Mouse (Mus musculus) intestine, embryonic 14.5 days (tissue): ENCODE results near the gene Gm26620. TPM values are rescaled to one million over a fixed set of nuclear protein-coding genes. Genes with fewer than 3 reads are reported as not detected.

Experiments
- ATAC-seq: fragments of 200-750 bp; cut with Nextera tagmentation; replicated peaks from 2 replicates; pipeline ENCODE4 v1.8.0; 2017; ENCODE audit warnings: low read depth, moderate number of reproducible peaks, moderate TSS enrichment, moderate library complexity; ENCODE audit not compliant: low FRiP score, low TSS enrichment
- DNase-seq: peaks from one replicate; pipeline ENCODE4 v3.0.0-alpha.2; 2018; ENCODE audit warnings: low spot score
- H3K27ac ChIP-seq: fragments of 300-500 bp; sonication (generic); 2 replicates; pipeline ENCODE4 v1.5.1; 2014; ENCODE audit warnings: low read depth, mild to moderate bottlenecking, control low read depth
- H3K27me3 ChIP-seq: fragments of 300-500 bp; sonication (generic); replicated peaks from 2 replicates; pipeline ENCODE4 v1.6.1; 2014; ENCODE audit warnings: low read length, control low read depth; ENCODE audit not compliant: control insufficient read depth, insufficient read depth
- H3K36me3 ChIP-seq: fragments of 300-500 bp; sonication (generic); 2 replicates; pipeline ENCODE4 v1.6.1; 2014; ENCODE audit warnings: low read length, control low read depth; ENCODE audit not compliant: control insufficient read depth, insufficient read depth
- H3K4me1 ChIP-seq: fragments of 300-500 bp; sonication (generic); replicated peaks from 2 replicates; pipeline ENCODE4 v1.6.1; 2014; ENCODE audit warnings: low read length, control low read depth, mixed read lengths; ENCODE audit not compliant: control insufficient read depth, insufficient read depth
- H3K4me2 ChIP-seq: fragments of 300-500 bp; sonication (generic); 2 replicates; pipeline ENCODE4 v1.6.1; 2014; ENCODE audit warnings: low read length
- H3K4me3 ChIP-seq: fragments of 300-500 bp; sonication (generic); 2 replicates; pipeline ENCODE4 v1.5.1; 2014; ENCODE audit warnings: low read depth, low read length, control low read depth, mixed read lengths
- H3K9ac ChIP-seq: fragments of 300-500 bp; sonication (generic); 2 replicates; pipeline ENCODE4 v1.6.1; 2014; ENCODE audit warnings: mild to moderate bottlenecking, low read length
- H3K9me3 ChIP-seq: fragments of 300-500 bp; sonication (generic); 2 replicates; pipeline ENCODE4 v1.6.1; 2016; ENCODE audit warnings: low read length, control low read depth; ENCODE audit not compliant: control insufficient read depth
- WGBS: fragments of 180-500 bp; shearing (Covaris S2); extraction: QIAGEN DNeasy Blood & Tissue Kit; methylation state at CpG from one replicate; pipeline ENCODE4 v1.1.7; 2014; 5-methylcytosine and 5-hydroxymethylcytosine counted together
- polyA plus RNA-seq: library from polyadenylated mRNA; unstranded; fragments of >200 nt; fragmentation: Nextera tagmentation; extraction: Ambion mirVana; gene quantifications from 2 replicates; pipeline ENCODE4 v1.2.1, GENCODE M21; 2014

Gm26620 gene
- polyA plus RNA-seq, 1 experiment from 2014 or later, result 1.1 TPM

- H3K9ac ChIP-seq, result no peak overlapping the region
- peak overlapping the region; percentile 61 for H3K4me2 ChIP-seq
- H3K36me3 ChIP-seq, result peaks cover 32% of the 10 kb centered on the region
- H3K27ac ChIP-seq, result no peak overlapping the region
- H3K4me1 ChIP-seq, result peaks cover 7% of the 10 kb centered on the region; the same call in 1 of the 2 replicates
- WGBS, result 45% methylated on average over 5 of the region's 5 CpGs
- H3K4me3 ChIP-seq, result no peak overlapping the region
- DNase-seq (no peak), ATAC-seq (no peak)
- no peaks in the 10 kb centered on the region for H3K9me3 ChIP-seq
- H3K27me3 ChIP-seq, result no peaks in the 10 kb centered on the region
Measured at GRCm38 (mm10) chr1:170882915-170883485, 1.9 kb upstream of the Gm26620 start.

GRCm38 (mm10) chr1:170884390-170884789 lies 475 bp upstream of the Gm26620 start:
- H3K9ac ChIP-seq, result peak overlapping the region; percentile 89
- 17% methylated on average over 8 of the region's 8 CpGs for WGBS
- peaks cover 7% of the 10 kb centered on the region; the same call in 1 of the 2 replicates for H3K4me1 ChIP-seq
- H3K27ac ChIP-seq, result peak overlapping the region; percentile 70; the same call in 1 of the 2 replicates
- H3K9me3 ChIP-seq, result no peaks in the 10 kb centered on the region
- no peaks in the 10 kb centered on the region for H3K27me3 ChIP-seq
- DNase-seq (peak; percentile 58), ATAC-seq (no peak)
- peaks cover 22% of the 10 kb centered on the region for H3K36me3 ChIP-seq
- peak overlapping the region; percentile 61 for H3K4me2 ChIP-seq
- peak overlapping the region; percentile 98 for H3K4me3 ChIP-seq

- 0 out of 2 replicates have a peak overlapping the region, but pooled peaks have one; percentile 98 for H3K4me3 ChIP-seq
- H3K27me3 ChIP-seq, result no peaks in the 10 kb centered on the region
- DNase-seq, result peak; percentile 50
- whole genome bisulfite sequencing, result 18% methylated on average over 6 of the region's 6 CpGs
- no peaks in the 10 kb centered on the region for H3K9me3 ChIP-seq
- H3K36me3 ChIP-seq, result peaks cover 5% of the 10 kb centered on the region; the same call in 1 of the 2 replicates
- ATAC-seq, result no peak; the same call in 1 of the 2 replicates
- no peak overlapping the region for H3K9ac ChIP-seq
- H3K4me2 ChIP-seq, result peak overlapping the region; percentile 61
- peaks cover 7% of the 10 kb centered on the region; the same call in 1 of the 2 replicates for H3K4me1 ChIP-seq
- H3K27ac ChIP-seq, result no peak overlapping the region
Measured at GRCm38 (mm10) chr1:170886044-170886458, 1.2 kb downstream of the Gm26620 start.

- Histone ChIP-seq H3K27me3 (no peaks in the 10 kb centered on the region), H3K4me2 (no peak overlapping the region), H3K9ac (no peak overlapping the region), H3K36me3 (no peaks in the 10 kb centered on the region), H3K9me3 (no peaks in the 10 kb centered on the region), H3K27ac (no peak overlapping the region), H3K4me3 (no peak overlapping the region), H3K4me1 (peaks cover 6% of the 10 kb centered on the region; the same call in 1 of the 2 replicates)
- no peak for DNase-seq
- 61% methylated on average over 4 of the region's 4 CpGs for WGBS
- no peak for ATAC-seq
Measured at GRCm38 (mm10) chr1:170889310-170889709, 4.4 kb downstream of the Gm26620 start.

- no peaks in the 10 kb centered on the region for H3K9me3 ChIP-seq
- H3K4me2 ChIP-seq, result no peak overlapping the region
- H3K27me3 ChIP-seq, result no peaks in the 10 kb centered on the region
- DNase-seq (no peak), ATAC-seq (no peak)
- H3K4me3 ChIP-seq, result no peak overlapping the region
- H3K4me1 ChIP-seq, result 0 out of 2 replicates have a peak, but pooled peaks cover 4% of the 10 kb centered on the region
- H3K36me3 ChIP-seq, result no peaks in the 10 kb centered on the region
- H3K27ac ChIP-seq, result peak overlapping the region; percentile 27; the same call in 1 of the 2 replicates
- H3K9ac ChIP-seq, result no peak overlapping the region
- WGBS, result 35% methylated on average over 2 of the region's 2 CpGs
Measured at GRCm38 (mm10) chr1:170891646-170892045, 6.8 kb downstream of the Gm26620 start.

- H3K27me3 ChIP-seq, result no peaks in the 10 kb centered on the region
- WGBS, result 67% methylated on average over 1 of the region's 1 CpGs
- 0 out of 2 replicates have a peak, but pooled peaks cover 4% of the 10 kb centered on the region for H3K4me1 ChIP-seq
- H3K27ac ChIP-seq, result no peak overlapping the region
- H3K4me3 ChIP-seq, result no peak overlapping the region
- H3K36me3 ChIP-seq, result no peaks in the 10 kb centered on the region
- no peak overlapping the region for H3K9ac ChIP-seq
- no peaks in the 10 kb centered on the region for H3K9me3 ChIP-seq
- H3K4me2 ChIP-seq, result no peak overlapping the region
- no peak for ATAC-seq
- DNase-seq, result no peak
Measured at GRCm38 (mm10) chr1:170892279-170892678, 7.4 kb downstream of the Gm26620 start.

- H3K27ac ChIP-seq, result no peak overlapping the region
- no peaks in the 10 kb centered on the region for H3K36me3 ChIP-seq
- no peak overlapping the region for H3K9ac ChIP-seq
- no peaks in the 10 kb centered on the region for H3K9me3 ChIP-seq
- 66% methylated on average over 9 of the region's 9 CpGs for WGBS
- 0 out of 2 replicates have a peak, but pooled peaks cover 4% of the 10 kb centered on the region for H3K4me1 ChIP-seq
- no peak overlapping the region for H3K4me2 ChIP-seq
- DNase-seq (no peak), ATAC-seq (no peak)
- H3K4me3 ChIP-seq, result no peak overlapping the region
- no peaks in the 10 kb centered on the region for H3K27me3 ChIP-seq
Measured at GRCm38 (mm10) chr1:170894603-170895602, 10.0 kb downstream of the Gm26620 start.

- 82% methylated on average over 5 of the region's 5 CpGs for WGBS
- no peak for ATAC-seq
Measured at GRCm38 (mm10) chr1:170896651-170897281, 11.9 kb downstream of the Gm26620 start.

More at GRCm38 (mm10) chr1:170896651-170897281, 11.9 kb downstream of the Gm26620 start:
- no peak overlapping the region for H3K4me3 ChIP-seq
- H3K27ac ChIP-seq, result no peak overlapping the region
- no peak overlapping the region for H3K4me2 ChIP-seq
- DNase-seq, result no peak
- 0 out of 2 replicates have a peak, but pooled peaks cover 2% of the 10 kb centered on the region for H3K4me1 ChIP-seq
- H3K36me3 ChIP-seq, result no peaks in the 10 kb centered on the region
- H3K9me3 ChIP-seq, result no peaks in the 10 kb centered on the region
- no peak overlapping the region for H3K9ac ChIP-seq
- H3K27me3 ChIP-seq, result no peaks in the 10 kb centered on the region
